8 mouse cellular contexts compared by ENCODE assay signal in genomic region chr5:109557321-109558122, GRCm38 (mm10). TPM values are rescaled to one million over a fixed set of nuclear protein-coding genes. Genes with fewer than 3 reads are reported as not detected.
DNase-seq lines count a peak whose midpoint lies in the region; ATAC-seq and TF ChIP-seq lines count a peak whose summit lies in the region.

No protein-coding gene starts in this region.

- ATAC-seq in megakaryocyte, adult 5-6 weeks (ENCODE audit: poor library complexity, severe bottlenecking), result peak; percentile 36

- no peaks in the 10 kb centered on the region for H3K4me1 ChIP-seq in cortical plate, adult 2 months (ENCODE audit: control insufficient read depth, insufficient read depth, low read length)

- TF ChIP-seq POLR2A in cortical plate, adult 2 months (IDR thresholded peaks at IDR 0.05; ENCODE audit: extremely low read depth, insufficient read depth, low read length), result peak; percentile 46; the same call in 1 of the 2 replicates

- peak overlapping the region; percentile 55 for H3K4me3 ChIP-seq in cortical plate, adult 2 months (ENCODE audit: insufficient read depth, low read length)

- TF ChIP-seq CTCF in cortical plate, adult 2 months (IDR thresholded peaks at IDR 0.05; ENCODE audit: extremely low read depth, insufficient read depth, low read length), result no peak

- peak overlapping the region; percentile 69 for H3K27ac ChIP-seq in cortical plate, adult 2 months (ENCODE audit: insufficient read depth, low read length)

- DNase-seq in adrenal gland, adult 18-20 months (ENCODE audit: low spot score in 2 of 2), result peak; percentile 89 to 92
- DNase-seq in gastrocnemius, postnatal 10 days, result peak; percentile 91
- DNase-seq in induced T-regulatory cell, adult 2 months (ENCODE audit: low read depth), result peak; percentile 99
- peak; percentile 95 to 99 for DNase-seq in left cerebral cortex, adult 8-10 months (ENCODE audit: low spot score in 2 of 2)
- peak; percentile 94 for DNase-seq in right cerebral cortex, postnatal 25 days
- peak; percentile 96 for DNase-seq in urinary bladder, postnatal 36 days (ENCODE audit: low spot score in 2 of 2)

RNA-seq across cellular contexts. Expression of gene Crlf2, which starts 1.3 kb away (rescaled TPM):
- 10 to 100 TPM; 36.6 to 38.6 TPM for total RNA-seq in adrenal gland, adult 18-20 months (2021)
- 26.5 and 28.2 TPM in 2 replicates for polyA plus RNA-seq in cortical plate, adult 2 months (2012; rRNA removed)
- total RNA-seq in gastrocnemius, postnatal 10 days (2021), result 10 to 100 TPM; 10.4 to 13.1 TPM
- total RNA-seq in left cerebral cortex, adult 8-10 months (2022), result 10 to 100 TPM; 25.7 to 41.4 (median 34.9) TPM
- total RNA-seq in megakaryocyte, adult 5-6 weeks (2015), result 25.0 and 32.9 TPM in 2 replicates
- 38.0 and 39.9 TPM in 2 replicates for total RNA-seq in megakaryocyte, adult 5-6 weeks (2017)

Comparison
In these comparisons a context has a peak if more than half of its experiments do, and no peak if none do; other contexts are left out.
1. Peak in every context shown above with its lines: DNase-seq, ATAC-seq, H3K4me3 ChIP-seq and H3K27ac ChIP-seq.